In the genomic region with DNA sequence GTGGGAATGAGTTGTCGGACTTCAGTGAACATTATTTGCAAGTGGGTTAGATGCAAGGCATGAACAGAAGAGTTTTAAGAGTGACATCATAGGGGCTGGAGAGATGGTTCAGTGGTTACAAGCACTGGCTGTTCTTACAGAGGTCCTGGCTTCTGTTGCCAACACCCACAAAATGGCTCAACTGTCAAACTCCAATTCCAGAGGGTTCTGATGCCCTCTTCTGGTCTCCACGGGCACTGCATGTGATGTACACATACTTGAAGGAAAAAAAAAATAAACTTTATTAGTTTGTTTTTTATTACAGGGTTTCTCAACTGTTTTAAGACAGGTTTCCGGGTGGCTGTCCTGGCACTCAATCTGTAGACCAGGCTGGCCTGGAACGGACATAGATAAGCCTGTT, we compare ENCODE assay signal across 8 mouse cellular contexts. TPM values are rescaled to one million over a fixed set of nuclear protein-coding genes. Genes with fewer than 3 reads are reported as not detected.
A peak's percentile ranks its signal among the peaks of the same experiment; 100 is the strongest.
DNase-seq lines count a peak whose midpoint lies in the region; ATAC-seq and TF ChIP-seq lines count a peak whose summit lies in the region.
"Had no signal": no experiment of that assay in that cellular context is flagged by ENCODE, and none has a peak within 500 bp of the region (broad histone marks: within the 10 kb centered on the region; RNA-seq: fewer than 3 reads in every experiment).

No protein-coding gene starts in this region.

- H3K4me3 ChIP-seq in ES-Bruce4 (ENCODE audit: low read depth, low read length), result no peak overlapping the region
- no peak overlapping the region for H3K4me3 ChIP-seq in embryonic facial prominence, embryonic 11.5 days (ENCODE audit: low read depth, low read length)
- no peak overlapping the region for H3K4me3 ChIP-seq in liver, embryonic 14.5 days (ENCODE audit: insufficient read depth in 1 of 2, low read depth in 2 of 2, low read length in 2 of 2)
- H3K4me3 ChIP-seq in spleen, adult 2 months (ENCODE audit: extremely low read depth, insufficient read depth, insufficient read length), result no peak overlapping the region
- H3K4me3 ChIP-seq: liver, embryonic 15.5 days had no signal

- TF ChIP-seq CTCF in ES-Bruce4 (IDR thresholded peaks at IDR 0.05; ENCODE audit: low read depth, low read length), result peak; percentile 24
- TF ChIP-seq CTCF in liver, embryonic 14.5 days (IDR thresholded peaks at IDR 0.05; ENCODE audit: low read depth), result peak; percentile 67
- peak; percentile 13; the same call in 1 of the 2 replicates for TF ChIP-seq CTCF in spleen, adult 2 months (IDR thresholded peaks at IDR 0.05; ENCODE audit: extremely low read depth, insufficient read depth, insufficient read length, insufficient replicate concordance)

- H3K27me3 ChIP-seq in ES-Bruce4 (ENCODE audit: control insufficient read depth, insufficient read depth, low read length, poor library complexity, severe bottlenecking), result no peaks in the 10 kb centered on the region
- no peaks in the 10 kb centered on the region for H3K27me3 ChIP-seq in embryonic facial prominence, embryonic 11.5 days (ENCODE audit: control insufficient read depth, insufficient read depth, low read length)
- H3K27me3 ChIP-seq in liver, embryonic 14.5 days (ENCODE audit: control insufficient read depth, insufficient read depth, low read length), result no peaks in the 10 kb centered on the region
- H3K27me3 ChIP-seq in spleen, adult 2 months (ENCODE audit: control insufficient read depth, insufficient read depth, low read length), result no peaks in the 10 kb centered on the region
- H3K27me3 ChIP-seq: liver, embryonic 15.5 days had no signal

- ATAC-seq in embryonic facial prominence, embryonic 11.5 days (replicated peaks; ENCODE audit: insufficient number of reproducible peaks, low FRiP score, low TSS enrichment, low read depth), result no peak
- ATAC-seq in liver, embryonic 14.5 days (ENCODE audit: insufficient read depth), result no peak

- H3K9me3 ChIP-seq in ES-Bruce4 (replicated peaks; ENCODE audit: control insufficient read depth, insufficient read depth, low read length, poor library complexity, severe bottlenecking), result peaks cover 2% of the 10 kb centered on the region; the same call in 1 of the 2 replicates
- no peaks in the 10 kb centered on the region for H3K9me3 ChIP-seq in embryonic facial prominence, embryonic 11.5 days (replicated peaks; ENCODE audit: control insufficient read depth, low read length)
- H3K9me3 ChIP-seq in liver, embryonic 14.5 days (ENCODE audit: control insufficient read depth, low read length), result no peaks in the 10 kb centered on the region
- H3K9me3 ChIP-seq: liver, embryonic 15.5 days had no signal

- H3K4me2 ChIP-seq in embryonic facial prominence, embryonic 11.5 days (ENCODE audit: low read depth, low read length), result no peak overlapping the region
- no peak overlapping the region for H3K4me2 ChIP-seq in liver, embryonic 14.5 days (ENCODE audit: low read depth)
- H3K4me2 ChIP-seq: liver, embryonic 15.5 days had no signal

- no peak for TF ChIP-seq POLR2A in ES-Bruce4 (IDR thresholded peaks at IDR 0.05; ENCODE audit: insufficient read depth, low read length)
- TF ChIP-seq POLR2A in spleen, adult 2 months (IDR thresholded peaks at IDR 0.05; ENCODE audit: low read depth, low read length), result no peak

- TF ChIP-seq EP300 in ES-Bruce4 (IDR thresholded peaks at IDR 0.05; ENCODE audit: insufficient read depth, low read depth, low read length), result no peak
- TF ChIP-seq EP300 in liver, embryonic 14.5 days (IDR thresholded peaks at IDR 0.05; ENCODE audit: low read depth), result no peak

- no peaks in the 10 kb centered on the region for H3K4me1 ChIP-seq in ES-Bruce4 (ENCODE audit: control insufficient read depth, insufficient read depth, low read length)
- H3K4me1 ChIP-seq in embryonic facial prominence, embryonic 11.5 days (ENCODE audit: control insufficient read depth, insufficient read depth, low read length), result no peaks in the 10 kb centered on the region
- peaks cover 15% of the 10 kb centered on the region in 2 experiments for H3K4me1 ChIP-seq in liver, embryonic 14.5 days (replicated peaks; ENCODE audit: control insufficient read depth in 2 of 2, insufficient read depth in 2 of 2, low read length in 1 of 2)
- peaks cover 7% of the 10 kb centered on the region; the same call in 1 of the 2 replicates for H3K4me1 ChIP-seq in spleen, adult 2 months (ENCODE audit: control insufficient read depth, insufficient read depth, insufficient read length)

- peak; percentile 46 for DNase-seq in layer of hippocampus, adult 11-12 months (ENCODE audit: low spot score)
- no peak for DNase-seq in layer of hippocampus, adult 9-10 months (ENCODE audit: low spot score)
- peak; percentile 58 for DNase-seq in adrenal gland, postnatal 10 days
- peak; percentile 59 for DNase-seq in embryonic facial prominence, embryonic 11.5 days (ENCODE audit: low spot score)
- DNase-seq in liver, embryonic 14.5 days (ENCODE audit: low read depth in 3 of 3, low spot score in 3 of 3), result peak; percentile 18 to 33 (median 29)
- peak; percentile 22 to 39 for DNase-seq in spleen, adult 2 months (ENCODE audit: low read depth in 1 of 2, low spot score in 2 of 2)

- H3K9ac ChIP-seq in ES-Bruce4 (ENCODE audit: low read depth, poor library complexity, severe bottlenecking), result no peak overlapping the region
- H3K9ac ChIP-seq in embryonic facial prominence, embryonic 11.5 days (replicated peaks; ENCODE audit: low read length), result no peak overlapping the region
- H3K9ac ChIP-seq in liver, embryonic 14.5 days (replicated peaks), result no peak overlapping the region
- H3K9ac ChIP-seq: liver, embryonic 15.5 days had no signal

- WGBS in embryonic facial prominence, embryonic 11.5 days, result 72% methylated on average over 4 of the region's 4 CpGs
- WGBS in liver, embryonic 14.5 days (ENCODE audit: insufficient replicate concordance), result 60% methylated on average over 4 of the region's 4 CpGs
- WGBS in spleen, adult 2 months, result 88% methylated on average over 4 of the region's 4 CpGs

- no peak overlapping the region for H3K27ac ChIP-seq in ES-Bruce4 (ENCODE audit: insufficient read depth, low read length)
- no peak overlapping the region for H3K27ac ChIP-seq in embryonic facial prominence, embryonic 11.5 days (replicated peaks; ENCODE audit: low read depth, low read length)
- H3K27ac ChIP-seq in liver, embryonic 14.5 days, result no peak overlapping the region
- no peak overlapping the region for H3K27ac ChIP-seq in spleen, adult 2 months (ENCODE audit: insufficient read depth, low read length)
- H3K27ac ChIP-seq: liver, embryonic 15.5 days had no signal

- H3K36me3 ChIP-seq in ES-Bruce4 (ENCODE audit: control insufficient read depth, insufficient read depth, low read length, poor library complexity, severe bottlenecking), result peaks cover 4% of the 10 kb centered on the region
- H3K36me3 ChIP-seq in embryonic facial prominence, embryonic 11.5 days (replicated peaks; ENCODE audit: control insufficient read depth, insufficient read depth, low read depth, low read length), result no peaks in the 10 kb centered on the region
- H3K36me3 ChIP-seq in liver, embryonic 14.5 days (replicated peaks; ENCODE audit: control insufficient read depth, insufficient read depth, low read depth), result no peaks in the 10 kb centered on the region
- no peaks in the 10 kb centered on the region for H3K36me3 ChIP-seq in spleen, adult 2 months (ENCODE audit: control insufficient read depth, insufficient read depth, low read length)

RNA-seq across cellular contexts. Expression of a gene that starts 2.4 kb away (rescaled TPM):
- polyA plus RNA-seq in ES-Bruce4 (2011; ENCODE audit: insufficient read depth, insufficient read length, low read depth, missing spikeins), result 145 and 154 TPM in 2 replicates
- 100 to 1,000 TPM; 122 to 129 TPM for total RNA-seq in adrenal gland, postnatal 10 days (2021)
- polyA plus RNA-seq in embryonic facial prominence, embryonic 11.5 days (2014; fragmentation: Nextera tagmentation; extraction: Ambion mirVana), result 118 and 125 TPM in 2 replicates
- 57.8 and 62.6 TPM in 2 replicates for polyA plus RNA-seq in liver, embryonic 14.5 days (2012; rRNA removed)
- 51.5 and 52.6 TPM in 2 replicates for polyA plus RNA-seq in liver, embryonic 14.5 days (2014; fragmentation: Nextera tagmentation; extraction: Ambion mirVana)
- polyA plus RNA-seq in spleen, adult 2 months (2012; rRNA removed), result 106 and 116 TPM in 2 replicates

RNA-seq across cellular contexts. Expression of a gene that starts 28.7 kb away (rescaled TPM):
- 14.3 and 21.4 TPM in 2 replicates for polyA plus RNA-seq in ES-Bruce4 (2011; ENCODE audit: insufficient read depth, insufficient read length, low read depth, missing spikeins)
- 1 to 10 TPM; 3.8 to 5.6 TPM for total RNA-seq in adrenal gland, postnatal 10 days (2021)
- 1.1 and 1.9 TPM in 2 replicates for polyA plus RNA-seq in embryonic facial prominence, embryonic 11.5 days (2014; fragmentation: Nextera tagmentation; extraction: Ambion mirVana)
- 0.07 and 0.09 TPM in 2 replicates for polyA plus RNA-seq in liver, embryonic 14.5 days (2012; rRNA removed)
- polyA plus RNA-seq in liver, embryonic 14.5 days (2014; fragmentation: Nextera tagmentation; extraction: Ambion mirVana), result not detected in 2 replicates
- 3.4 and 5.4 TPM in 2 replicates for polyA plus RNA-seq in spleen, adult 2 months (2012; rRNA removed)

RNA-seq across cellular contexts. Expression of a gene that starts 36.6 kb away (rescaled TPM):
- 263 and 294 TPM in 2 replicates for polyA plus RNA-seq in ES-Bruce4 (2011; ENCODE audit: insufficient read depth, insufficient read length, low read depth, missing spikeins)
- total RNA-seq in adrenal gland, postnatal 10 days (2021), result 100 to 1,000 TPM; 271 to 288 TPM
- polyA plus RNA-seq in embryonic facial prominence, embryonic 11.5 days (2014; fragmentation: Nextera tagmentation; extraction: Ambion mirVana), result 391 and 402 TPM in 2 replicates
- 85.0 and 96.5 TPM in 2 replicates for polyA plus RNA-seq in liver, embryonic 14.5 days (2012; rRNA removed)
- polyA plus RNA-seq in liver, embryonic 14.5 days (2014; fragmentation: Nextera tagmentation; extraction: Ambion mirVana), result 98.1 and 116 TPM in 2 replicates
- 125 and 140 TPM in 2 replicates for polyA plus RNA-seq in spleen, adult 2 months (2012; rRNA removed)

RNA-seq across cellular contexts. Expression of a gene that starts 41.2 kb away (rescaled TPM):
- 32.4 and 33.8 TPM in 2 replicates for polyA plus RNA-seq in ES-Bruce4 (2011; ENCODE audit: insufficient read depth, insufficient read length, low read depth, missing spikeins)
- total RNA-seq in adrenal gland, postnatal 10 days (2021), result 10 to 100 TPM; 43.3 to 52.6 TPM
- polyA plus RNA-seq in embryonic facial prominence, embryonic 11.5 days (2014; fragmentation: Nextera tagmentation; extraction: Ambion mirVana), result 7.7 and 10.6 TPM in 2 replicates
- 20.2 and 22.2 TPM in 2 replicates for polyA plus RNA-seq in liver, embryonic 14.5 days (2012; rRNA removed)
- polyA plus RNA-seq in liver, embryonic 14.5 days (2014; fragmentation: Nextera tagmentation; extraction: Ambion mirVana), result 2.9 and 3.1 TPM in 2 replicates
- 52.2 and 54.3 TPM in 2 replicates for polyA plus RNA-seq in spleen, adult 2 months (2012; rRNA removed)

RNA-seq across cellular contexts. Expression of a gene that starts 47.9 kb away (rescaled TPM):
- polyA plus RNA-seq in ES-Bruce4 (2011; ENCODE audit: insufficient read depth, insufficient read length, low read depth, missing spikeins), result 382 and 383 TPM in 2 replicates
- 100 to 1,000 TPM; 824 to 887 TPM for total RNA-seq in adrenal gland, postnatal 10 days (2021)
- 184 and 213 TPM in 2 replicates for polyA plus RNA-seq in embryonic facial prominence, embryonic 11.5 days (2014; fragmentation: Nextera tagmentation; extraction: Ambion mirVana)
- 109 and 131 TPM in 2 replicates for polyA plus RNA-seq in liver, embryonic 14.5 days (2012; rRNA removed)
- 29.7 and 39.7 TPM in 2 replicates for polyA plus RNA-seq in liver, embryonic 14.5 days (2014; fragmentation: Nextera tagmentation; extraction: Ambion mirVana)
- 450 and 549 TPM in 2 replicates for polyA plus RNA-seq in spleen, adult 2 months (2012; rRNA removed)

Comparison
In these comparisons a context has a peak if more than half of its experiments do, and no peak if none do; other contexts are left out.
1. CTCF ChIP-seq: peak in every context shown above with its lines; median percentile 67 in liver, embryonic 14.5 days; 24 in ES-Bruce4; 13 in spleen, adult 2 months.